Mouse (Mus musculus) liver, postnatal 0 days (tissue): ENCODE measurements around the gene Sertad2.

Experiments
- CTCF ChIP-seq: sonication (generic); IDR thresholded peaks from 2 replicates; pipeline ENCODE4 v1.5.1; 2016; ENCODE audit warnings: antibody characterized with exemption, low read depth
- EP300 ChIP-seq: IDR thresholded peaks from 2 replicates; pipeline ENCODE4 v1.6.1; 2016; ENCODE audit warnings: antibody characterized with exemption, low read depth, mild to moderate bottlenecking

GRCm38 (mm10) chr11:20661652-20662051 lies 118.6 kb downstream of the Sertad2 start:
- TF ChIP-seq CTCF: peak; percentile 87
- no peak for TF ChIP-seq EP300
